30 mouse cellular contexts compared by ENCODE assay signal in the genomic region with DNA sequence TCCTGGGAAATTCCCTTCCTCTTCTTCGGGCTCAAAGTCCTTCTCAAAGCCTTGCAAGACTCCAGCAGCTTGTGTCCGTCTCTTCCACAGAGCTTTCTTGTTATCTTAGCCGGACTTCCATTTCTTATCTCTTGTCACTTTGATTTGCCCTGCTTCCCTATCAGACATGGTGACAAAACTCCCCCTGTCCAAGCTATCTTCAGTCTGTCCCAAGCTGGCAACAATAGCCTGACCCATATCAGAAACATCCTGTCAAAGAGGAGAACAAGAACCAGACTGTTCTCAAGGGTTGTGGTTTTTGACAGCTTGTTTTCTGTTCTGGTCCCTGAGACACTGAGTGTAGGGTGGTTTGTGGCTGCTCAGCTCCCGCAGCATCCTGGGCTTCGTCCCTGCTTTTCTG. TPM values are rescaled to one million over a fixed set of nuclear protein-coding genes. Genes with fewer than 3 reads are reported as not detected.
DNase-seq lines count a peak whose midpoint lies in the region; ATAC-seq and TF ChIP-seq lines count a peak whose summit lies in the region.
"Had no signal": no experiment of that assay in that cellular context is flagged by ENCODE, and none has a peak within 500 bp of the region (broad histone marks: within the 10 kb centered on the region; RNA-seq: fewer than 3 reads in every experiment).

No protein-coding gene starts in this region.

- no peak overlapping the region for H3K27ac ChIP-seq in heart, embryonic 14.5 days (replicated peaks in 1 of 2; ENCODE audit: control insufficient read depth in 1 of 2, insufficient read depth in 1 of 2, low read depth in 2 of 2, low read length in 2 of 2)
- no peak overlapping the region for H3K27ac ChIP-seq in kidney, postnatal 0 days
- no peak overlapping the region for H3K27ac ChIP-seq in kidney, embryonic 15.5 days
- no peak overlapping the region for H3K27ac ChIP-seq in heart, postnatal 0 days (ENCODE audit: low read depth)
- H3K27ac ChIP-seq: forebrain, embryonic 15.5 days; hindbrain, embryonic 14.5 days; liver, embryonic 14.5 days; lung, embryonic 15.5 days; midbrain, embryonic 12.5 days; neural tube, embryonic 12.5 days had no signal

- 5% methylated on average over 5 of the region's 5 CpGs for WGBS in heart, embryonic 14.5 days
- 66% methylated on average over 5 of the region's 5 CpGs for WGBS in kidney, postnatal 0 days
- WGBS in kidney, embryonic 15.5 days: 54% methylated on average over 5 of the region's 5 CpGs
- WGBS in heart, postnatal 0 days: 16% methylated on average over 5 of the region's 5 CpGs

- H3K27me3 ChIP-seq in heart, embryonic 14.5 days (ENCODE audit: control insufficient read depth, insufficient read depth, low read length): no peaks in the 10 kb centered on the region
- no peaks in the 10 kb centered on the region for H3K27me3 ChIP-seq in kidney, postnatal 0 days (ENCODE audit: insufficient read depth, low read length)
- H3K27me3 ChIP-seq in kidney, embryonic 15.5 days: no peaks in the 10 kb centered on the region
- H3K27me3 ChIP-seq in heart, postnatal 0 days (ENCODE audit: control insufficient read depth, insufficient read depth, low read length): no peaks in the 10 kb centered on the region
- H3K27me3 ChIP-seq: forebrain, embryonic 15.5 days; lung, embryonic 15.5 days; midbrain, embryonic 12.5 days; neural tube, embryonic 12.5 days had no signal

- H3K4me1 ChIP-seq in heart, embryonic 14.5 days (ENCODE audit: control insufficient read depth in 2 of 2, insufficient read depth in 2 of 2, low read length in 2 of 2): peaks cover 15 to 17% of the 10 kb centered on the region in 2 experiments
- no peaks in the 10 kb centered on the region for H3K4me1 ChIP-seq in kidney, postnatal 0 days (replicated peaks; ENCODE audit: insufficient read depth, low read length)
- H3K4me1 ChIP-seq in kidney, embryonic 15.5 days: no peaks in the 10 kb centered on the region
- H3K4me1 ChIP-seq in heart, postnatal 0 days (ENCODE audit: control insufficient read depth, insufficient read depth): peaks cover 6% of the 10 kb centered on the region; the same call in 1 of the 2 replicates
- H3K4me1 ChIP-seq: forebrain, embryonic 15.5 days; lung, embryonic 15.5 days; midbrain, embryonic 12.5 days; neural tube, embryonic 12.5 days had no signal

- intact Hi-C loops in heart, postnatal 36 days (cut with DNase I): no loop called here
- intact Hi-C loops in heart, postnatal 10 days (cut with DNase I): no loop called here

- H3K4me3 ChIP-seq in heart, embryonic 14.5 days (ENCODE audit: control insufficient read depth in 1 of 2, insufficient read depth in 1 of 2, low read depth in 1 of 2, low read length in 2 of 2): no peak overlapping the region
- H3K4me3 ChIP-seq in kidney, postnatal 0 days (replicated peaks; ENCODE audit: low read depth, low read length): no peak overlapping the region
- H3K4me3 ChIP-seq in kidney, embryonic 15.5 days (replicated peaks): no peak overlapping the region
- no peak overlapping the region for H3K4me3 ChIP-seq in heart, postnatal 0 days (ENCODE audit: low read depth, low read length)
- H3K4me3 ChIP-seq: forebrain, embryonic 15.5 days; lung, embryonic 15.5 days; megakaryocyte, embryonic 14.5 days; midbrain, embryonic 12.5 days; myocyte; neural tube, embryonic 12.5 days had no signal

- no peak overlapping the region for H3K4me2 ChIP-seq in heart, embryonic 14.5 days (ENCODE audit: low read length)
- H3K4me2 ChIP-seq in kidney, postnatal 0 days (ENCODE audit: low read length): no peak overlapping the region
- no peak overlapping the region for H3K4me2 ChIP-seq in kidney, embryonic 15.5 days
- no peak overlapping the region for H3K4me2 ChIP-seq in heart, postnatal 0 days (ENCODE audit: low read depth, low read length)
- H3K4me2 ChIP-seq: forebrain, embryonic 15.5 days; hindbrain, embryonic 14.5 days; lung, embryonic 15.5 days; midbrain, embryonic 12.5 days; neural tube, embryonic 12.5 days had no signal

- no peak overlapping the region for H3K9ac ChIP-seq in heart, embryonic 14.5 days (ENCODE audit: low read length)
- no peak overlapping the region for H3K9ac ChIP-seq in kidney, postnatal 0 days (ENCODE audit: low read depth, low read length)
- H3K9ac ChIP-seq in kidney, embryonic 15.5 days: no peak overlapping the region
- H3K9ac ChIP-seq in heart, postnatal 0 days (replicated peaks; ENCODE audit: low read depth, low read length): no peak overlapping the region
- H3K9ac ChIP-seq: forebrain, embryonic 15.5 days; hindbrain, embryonic 14.5 days; liver, embryonic 14.5 days; lung, embryonic 15.5 days; midbrain, embryonic 12.5 days; neural tube, embryonic 12.5 days had no signal

- peak; percentile 89 for DNase-seq in heart, adult 11 months
- no peak for DNase-seq in heart, postnatal 36 days
- no peak for DNase-seq in heart, postnatal 10 days
- DNase-seq in kidney, postnatal 0 days (ENCODE audit: low spot score): peak; percentile 21
- no peak for DNase-seq in heart, postnatal 0 days (ENCODE audit: low spot score)
- DNase-seq: adrenal gland, postnatal 10 days; cerebellum, adult 9-10 months; cerebellum, postnatal 36 days; gastrocnemius, postnatal 25 days; kidney, adult 2 months; kidney, postnatal 10 days; liver; lung, postnatal 4 days; right cerebral cortex, adult 18-20 months; spleen, adult 18-20 months; thymus, adult 2 months; thymus, postnatal 36 days had no signal

- peak; percentile 60 for ATAC-seq in heart, embryonic 14.5 days (ENCODE audit: insufficient number of reproducible peaks, insufficient read depth, low FRiP score, low read depth)
- ATAC-seq in kidney, postnatal 0 days (replicated peaks; ENCODE audit: low FRiP score, low read depth): no peak
- ATAC-seq in kidney, embryonic 15.5 days (replicated peaks; ENCODE audit: low FRiP score): no peak
- peak; percentile 53; the same call in 1 of the 2 replicates for ATAC-seq in heart, postnatal 0 days (ENCODE audit: insufficient read depth, low read depth)
- ATAC-seq: forebrain, embryonic 15.5 days; inflammation-experienced regulatory T-cells, adult 6 months; Patski had no signal

- TF ChIP-seq CTCF in kidney, postnatal 0 days (IDR thresholded peaks at IDR 0.05; ENCODE audit: low read depth): no peak
- TF ChIP-seq CTCF in heart, postnatal 0 days (IDR thresholded peaks at IDR 0.05; ENCODE audit: low read depth): no peak

- peaks cover 23% of the 10 kb centered on the region for H3K36me3 ChIP-seq in heart, embryonic 14.5 days (ENCODE audit: control insufficient read depth, insufficient read depth, low read length)
- H3K36me3 ChIP-seq in kidney, postnatal 0 days (ENCODE audit: insufficient read depth, low read length): peaks cover 9% of the 10 kb centered on the region; the same call in 1 of the 2 replicates
- peaks cover 4% of the 10 kb centered on the region; the same call in 1 of the 2 replicates for H3K36me3 ChIP-seq in kidney, embryonic 15.5 days
- peaks cover 19% of the 10 kb centered on the region for H3K36me3 ChIP-seq in heart, postnatal 0 days (replicated peaks; ENCODE audit: control insufficient read depth, insufficient read depth, low read length)
- H3K36me3 ChIP-seq: forebrain, embryonic 15.5 days; G1E; lung, embryonic 15.5 days; midbrain, embryonic 12.5 days had no signal

- H3K9me3 ChIP-seq in heart, embryonic 14.5 days (ENCODE audit: control insufficient read depth, low read length): no peaks in the 10 kb centered on the region
- no peaks in the 10 kb centered on the region for H3K9me3 ChIP-seq in kidney, postnatal 0 days (replicated peaks; ENCODE audit: low read length)
- no peaks in the 10 kb centered on the region for H3K9me3 ChIP-seq in kidney, embryonic 15.5 days (replicated peaks)
- no peaks in the 10 kb centered on the region for H3K9me3 ChIP-seq in heart, postnatal 0 days (replicated peaks; ENCODE audit: control insufficient read depth, low read length)
- H3K9me3 ChIP-seq: forebrain, embryonic 15.5 days; G1E; lung, embryonic 15.5 days; megakaryocyte, embryonic 14.5 days; midbrain, embryonic 12.5 days; neural tube, embryonic 12.5 days had no signal

- TF ChIP-seq EP300 in heart, postnatal 0 days (IDR thresholded peaks at IDR 0.05; ENCODE audit: low read depth): no peak

RNA-seq across cellular contexts. Expression of a gene that starts 26.2 kb away (rescaled TPM):
- total RNA-seq in heart, postnatal 36 days (2021): 1 to 10 TPM; 6.0 to 6.7 TPM
- 2.9 and 3.2 TPM in 2 replicates for polyA plus RNA-seq in heart, embryonic 14.5 days (2014; fragmentation: Nextera tagmentation; extraction: Ambion mirVana)
- 1 to 10 TPM; 6.6 to 7.7 TPM for total RNA-seq in heart, postnatal 10 days (2021)
- polyA plus RNA-seq in kidney, postnatal 0 days (2015; fragmentation: Nextera tagmentation; extraction: Ambion mirVana): 11.0 and 12.0 TPM in 2 replicates
- polyA plus RNA-seq in kidney, embryonic 15.5 days (2015; fragmentation: Nextera tagmentation; extraction: Ambion mirVana): 6.1 and 7.9 TPM in 2 replicates
- 11.0 and 15.0 TPM in 2 replicates for total RNA-seq in heart, postnatal 0 days (2014; rRNA removed; ENCODE audit: low replicate concordance)
- polyA plus RNA-seq in heart, postnatal 0 days (2015; fragmentation: Nextera tagmentation; extraction: Ambion mirVana): 1.8 and 2.1 TPM in 2 replicates

RNA-seq across cellular contexts. Expression of a gene that starts 28.0 kb away (rescaled TPM):
- 10 to 100 TPM; 88.6 to 96.2 TPM for total RNA-seq in heart, postnatal 36 days (2021)
- polyA plus RNA-seq in heart, embryonic 14.5 days (2014; fragmentation: Nextera tagmentation; extraction: Ambion mirVana): 49.8 and 55.5 TPM in 2 replicates
- total RNA-seq in heart, postnatal 10 days (2021): 10 to 100 TPM; 61.4 to 69.0 TPM
- polyA plus RNA-seq in kidney, postnatal 0 days (2015; fragmentation: Nextera tagmentation; extraction: Ambion mirVana): 59.4 and 65.0 TPM in 2 replicates
- 45.6 and 47.0 TPM in 2 replicates for polyA plus RNA-seq in kidney, embryonic 15.5 days (2015; fragmentation: Nextera tagmentation; extraction: Ambion mirVana)
- total RNA-seq in heart, postnatal 0 days (2014; rRNA removed; ENCODE audit: low replicate concordance): 24.1 and 33.7 TPM in 2 replicates
- 54.4 and 61.7 TPM in 2 replicates for polyA plus RNA-seq in heart, postnatal 0 days (2015; fragmentation: Nextera tagmentation; extraction: Ambion mirVana)
- polyA plus RNA-seq: G1E had no signal

RNA-seq across cellular contexts. Expression of a gene that starts 45.5 kb away (rescaled TPM):
- total RNA-seq in heart, postnatal 36 days (2021): 1 to 10 TPM; 9.3 to 9.5 TPM
- polyA plus RNA-seq in heart, embryonic 14.5 days (2014; fragmentation: Nextera tagmentation; extraction: Ambion mirVana): 17.9 and 20.0 TPM in 2 replicates
- 10 to 100 TPM; 11.7 to 13.6 TPM for total RNA-seq in heart, postnatal 10 days (2021)
- polyA plus RNA-seq in kidney, postnatal 0 days (2015; fragmentation: Nextera tagmentation; extraction: Ambion mirVana): 21.3 TPM in 2 replicates
- polyA plus RNA-seq in kidney, embryonic 15.5 days (2015; fragmentation: Nextera tagmentation; extraction: Ambion mirVana): 17.5 and 17.9 TPM in 2 replicates
- 2.4 and 9.0 TPM in 2 replicates for total RNA-seq in heart, postnatal 0 days (2014; rRNA removed; ENCODE audit: low replicate concordance)
- 18.7 and 22.2 TPM in 2 replicates for polyA plus RNA-seq in heart, postnatal 0 days (2015; fragmentation: Nextera tagmentation; extraction: Ambion mirVana)

Comparison
In these comparisons a context has a peak if more than half of its experiments do, and no peak if none do; other contexts are left out.
1. DNase-seq: peak in heart, adult 11 months (single experiment) and kidney, postnatal 0 days (single experiment); none in heart, postnatal 36 days (0 of 2), heart, postnatal 10 days (0 of 2) and heart, postnatal 0 days (single experiment).
2. ATAC-seq: peak in heart, embryonic 14.5 days (single experiment) and heart, postnatal 0 days (single experiment); none in kidney, postnatal 0 days (single experiment) and kidney, embryonic 15.5 days (single experiment).